Mouse (Mus musculus) right cerebral cortex, postnatal 4 days (tissue): ENCODE data around the gene Ntrk3.

Experiments
- DNase-seq: peaks from one replicate; pipeline ENCODE4 v3.0.0-alpha.2; 2022

The Ntrk3 gene

GRCm38 (mm10) chr7:78409970-78410369 lies 327.8 kb downstream of the Ntrk3 start:
- no peak for DNase-seq

DNA sequence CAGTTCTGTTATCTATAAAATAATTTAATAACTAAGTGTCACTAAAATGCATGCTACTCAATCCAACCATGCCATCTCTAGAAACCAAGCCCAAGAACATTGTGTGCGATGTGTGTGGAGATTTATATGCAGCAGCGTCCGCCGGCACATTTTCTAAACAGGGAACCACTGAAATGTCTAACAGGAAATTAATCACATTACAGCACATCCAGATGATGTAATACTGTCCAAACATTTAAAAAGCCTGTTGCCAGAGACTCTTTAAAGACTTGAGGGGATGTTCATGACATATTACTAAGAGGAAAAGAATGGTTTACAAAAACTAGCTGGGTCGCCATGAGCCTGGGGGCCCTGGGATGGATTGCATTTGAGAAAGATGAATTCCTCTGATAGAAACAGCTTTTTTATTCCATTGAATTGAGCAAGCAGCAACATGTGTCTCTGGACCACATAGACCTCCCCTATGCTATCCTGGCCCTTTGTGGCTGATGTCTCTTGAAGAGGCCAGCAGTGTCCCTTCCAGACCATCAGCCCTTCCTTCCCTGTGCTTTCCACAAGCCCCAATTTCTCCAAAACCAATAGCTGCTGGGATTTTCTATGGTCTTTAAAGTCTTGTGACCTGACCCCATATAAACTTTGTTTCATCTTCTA lies 331.0 kb downstream of the Ntrk3 start:
- DNase-seq, result no peak

- DNase-seq, result no peak
These were observed 333.3 kb downstream of the Ntrk3 start for GRCm38 (mm10) chr7:78404481-78404880.

- DNase-seq, result no peak
These were observed 335.3 kb downstream of the Ntrk3 start for GRCm38 (mm10) chr7:78402495-78402894.

DNA sequence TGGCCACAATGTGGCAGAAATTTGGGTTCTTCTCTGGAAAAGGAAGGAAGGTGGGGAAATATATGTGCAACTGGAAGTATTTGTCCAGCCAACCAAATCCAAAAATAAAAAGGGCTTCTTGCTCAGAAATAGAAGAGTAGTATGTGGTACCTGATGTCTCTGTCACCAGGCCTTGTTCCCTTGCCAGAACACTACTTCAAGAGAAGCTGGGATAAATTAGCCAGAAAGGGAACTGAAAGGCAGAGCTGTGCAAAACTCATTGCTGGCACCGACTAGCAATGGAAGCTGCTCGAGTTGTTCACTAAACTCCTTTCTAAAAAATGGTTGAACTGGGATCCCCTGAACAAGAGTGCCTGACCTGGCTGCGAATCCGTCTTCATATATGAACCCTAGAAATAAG lies 337.6 kb downstream of the Ntrk3 start:
- no peak for DNase-seq

GRCm38 (mm10) chr7:78398377-78398776 lies 339.4 kb downstream of the Ntrk3 start:
- DNase-seq, result no peak

DNA sequence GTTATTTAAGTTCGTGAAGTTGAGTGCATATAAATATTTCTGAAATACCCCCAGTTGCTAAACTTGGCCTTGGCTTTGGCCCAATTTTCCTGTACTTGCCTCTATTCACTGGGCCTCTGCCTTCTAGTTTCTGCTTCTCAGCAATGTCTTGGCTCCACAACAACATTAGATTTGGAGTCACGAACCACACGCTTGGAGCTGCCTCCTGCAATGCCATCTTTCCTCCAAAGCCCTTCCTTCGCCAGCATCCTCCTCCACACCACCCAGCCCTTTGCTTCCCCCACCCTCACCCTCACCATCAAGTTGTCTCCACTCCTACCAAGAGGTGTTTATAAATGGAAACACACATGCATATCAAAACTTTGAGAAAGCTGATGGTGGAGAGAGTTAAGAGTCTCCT lies 340.6 kb downstream of the Ntrk3 start:
- DNase-seq, result no peak

GRCm38 (mm10) chr7:78390019-78390418 lies 347.8 kb downstream of the Ntrk3 start:
- no peak for DNase-seq

GRCm38 (mm10) chr7:78388101-78388500 lies 349.7 kb downstream of the Ntrk3 start:
- DNase-seq, result no peak

GRCm38 (mm10) chr7:78385971-78386370 lies 351.8 kb downstream of the Ntrk3 start:
- DNase-seq, result no peak

DNA sequence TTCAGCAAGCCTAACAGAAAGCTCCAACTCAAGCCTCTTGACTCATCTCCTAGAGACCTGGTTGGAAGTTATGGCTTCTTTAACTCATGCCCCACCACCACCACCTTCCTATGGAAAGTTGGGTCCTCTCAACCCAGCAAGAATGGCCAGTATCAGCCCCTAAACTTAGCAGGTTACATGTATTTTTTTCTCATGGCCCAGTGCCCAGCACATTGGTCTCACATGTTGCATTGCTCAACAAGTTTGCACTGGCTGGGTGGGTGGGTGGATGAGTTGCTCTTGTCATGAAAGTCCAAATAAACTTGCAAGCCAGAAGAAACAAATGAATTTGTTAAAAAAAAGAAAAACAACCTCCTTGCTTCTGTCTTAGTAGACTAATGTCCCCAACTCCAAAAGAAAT lies 353.7 kb downstream of the Ntrk3 start:
- DNase-seq, result no peak

DNA sequence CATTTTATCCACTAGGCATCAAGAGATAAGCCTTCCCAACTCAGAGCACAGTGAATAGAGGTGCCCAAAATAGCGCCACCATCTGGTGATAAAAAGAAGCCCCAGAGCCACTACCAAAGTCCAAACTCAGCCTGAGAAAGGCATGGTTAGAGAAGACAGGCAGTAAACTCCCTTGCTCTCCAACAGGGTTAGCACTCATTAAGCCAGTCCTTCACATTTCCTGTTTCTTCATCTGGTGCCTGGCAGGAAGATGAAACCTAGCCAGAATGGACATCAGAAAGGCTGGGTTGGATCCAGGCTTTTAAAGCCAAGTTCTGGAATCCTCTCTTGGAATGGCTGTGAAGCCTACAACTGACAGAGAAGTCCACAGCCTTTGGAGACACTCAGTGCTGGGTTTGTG lies 355.7 kb downstream of the Ntrk3 start:
- DNase-seq, result no peak

- no peak for DNase-seq
These were observed 358.0 kb downstream of the Ntrk3 start for GRCm38 (mm10) chr7:78379784-78380183.

- DNase-seq, result no peak
These were observed 359.5 kb downstream of the Ntrk3 start for GRCm38 (mm10) chr7:78378306-78378705.

GRCm38 (mm10) chr7:78376875-78377274 lies 360.9 kb downstream of the Ntrk3 start:
- no peak for DNase-seq

DNA sequence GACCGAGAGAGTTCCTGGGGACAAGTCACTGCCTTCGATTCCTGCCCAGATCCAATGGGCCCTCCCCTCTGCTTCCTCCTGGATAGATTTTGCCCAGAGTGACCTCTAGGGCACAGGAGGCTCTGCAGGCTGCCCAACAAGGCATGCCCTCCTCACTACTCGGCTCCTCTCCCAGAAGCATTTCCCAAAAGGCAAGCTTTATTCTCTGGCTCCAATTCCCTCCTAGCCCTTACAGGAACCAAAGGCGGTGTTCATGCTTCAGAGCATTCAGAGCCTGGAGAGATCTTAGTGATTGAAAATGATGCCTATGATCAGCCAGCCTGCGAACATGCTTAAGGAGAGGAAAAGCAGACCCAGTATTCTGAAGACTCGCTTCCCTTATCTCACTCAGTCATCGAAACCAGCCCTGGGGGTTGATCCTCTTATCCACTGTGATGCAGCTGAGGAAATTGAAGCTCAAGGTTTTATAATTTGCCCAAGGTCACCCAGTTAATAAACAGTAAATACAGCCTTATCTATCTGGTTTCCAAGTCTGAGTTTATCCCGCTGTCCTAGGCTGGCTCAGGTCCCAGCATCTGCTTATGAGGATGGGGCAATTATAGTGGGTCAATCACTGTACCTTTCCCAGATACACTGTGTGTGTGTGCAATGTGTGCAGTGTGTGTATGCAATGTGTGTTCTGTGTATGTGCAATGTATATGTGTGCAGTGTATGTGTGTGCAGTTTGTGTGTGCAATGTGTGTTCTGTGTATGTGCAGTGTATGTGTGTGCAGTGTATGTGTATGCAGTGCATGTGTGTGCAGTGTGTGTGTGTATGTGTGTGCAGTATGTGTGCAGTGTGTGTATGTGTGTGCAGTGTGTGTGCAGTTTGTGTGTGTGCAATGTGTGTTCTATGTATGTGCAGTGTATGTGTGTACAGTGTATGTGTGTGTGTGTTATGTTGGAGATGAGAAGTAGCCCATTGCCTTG lies 376.2 kb downstream of the Ntrk3 start:
- no peak for DNase-seq

DNA sequence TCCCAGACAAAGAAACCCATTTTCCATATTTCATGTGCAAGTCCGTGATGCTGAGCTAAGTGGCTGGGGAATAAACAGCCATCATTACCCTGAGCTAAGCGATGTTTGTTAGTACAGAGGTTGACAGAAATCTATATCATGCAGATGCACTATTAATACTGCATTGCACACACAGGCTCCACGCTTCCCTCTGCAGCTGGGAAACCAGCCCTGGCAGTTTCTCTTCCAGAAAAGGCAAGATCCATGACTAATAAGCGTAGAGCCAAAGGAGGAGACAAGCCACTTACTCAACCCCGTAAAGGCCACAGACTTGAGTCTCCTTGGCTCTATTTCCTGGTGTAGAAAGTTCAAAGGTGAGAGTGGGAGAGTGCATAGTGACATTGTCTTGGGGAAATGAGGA lies 390.3 kb downstream of the Ntrk3 start:
- no peak for DNase-seq

DNA sequence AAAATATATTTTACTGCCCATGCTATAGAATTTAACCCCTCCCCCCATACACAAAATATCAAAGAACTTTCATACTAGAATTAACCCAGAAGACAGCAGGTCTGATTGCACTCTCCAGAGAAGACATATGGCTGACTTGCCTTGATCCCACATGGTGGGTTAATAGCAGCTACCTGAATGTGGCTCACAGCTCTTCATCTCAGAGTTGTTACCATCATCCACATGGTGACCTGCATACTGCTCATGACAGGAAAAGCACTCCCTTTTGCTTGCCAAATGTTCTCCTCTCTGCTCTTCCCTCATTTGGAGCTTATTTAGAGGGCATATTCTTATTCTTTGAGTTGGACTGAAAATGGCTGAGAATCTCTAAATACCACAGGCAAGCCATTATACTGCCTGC lies 404.4 kb downstream of the Ntrk3 start:
- DNase-seq, result no peak

DNA sequence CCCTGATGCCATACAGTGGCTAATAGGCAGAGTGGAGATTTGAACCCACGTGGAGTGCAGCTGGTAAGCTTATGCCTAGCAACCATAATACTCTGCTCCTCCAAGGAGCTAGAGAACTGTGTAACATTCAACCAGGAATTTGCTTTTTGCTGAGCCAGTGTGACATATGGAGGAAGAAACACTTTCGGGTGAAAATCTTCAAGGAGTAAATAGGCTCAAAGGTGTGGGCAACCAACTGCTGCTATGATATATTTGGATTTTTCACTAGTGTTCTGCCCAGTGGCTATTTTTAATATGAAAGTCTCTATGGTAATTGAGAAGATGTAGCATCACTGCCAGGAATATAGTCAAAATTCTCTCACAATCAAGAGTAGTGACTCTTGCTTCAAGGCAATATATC lies 409.5 kb downstream of the Ntrk3 start:
- DNase-seq, result no peak

GRCm38 (mm10) chr7:78326185-78326584 lies 411.6 kb downstream of the Ntrk3 start:
- DNase-seq, result no peak

- DNase-seq, result no peak
These were observed 419.2 kb downstream of the Ntrk3 start for GRCm38 (mm10) chr7:78318640-78319039.

DNA sequence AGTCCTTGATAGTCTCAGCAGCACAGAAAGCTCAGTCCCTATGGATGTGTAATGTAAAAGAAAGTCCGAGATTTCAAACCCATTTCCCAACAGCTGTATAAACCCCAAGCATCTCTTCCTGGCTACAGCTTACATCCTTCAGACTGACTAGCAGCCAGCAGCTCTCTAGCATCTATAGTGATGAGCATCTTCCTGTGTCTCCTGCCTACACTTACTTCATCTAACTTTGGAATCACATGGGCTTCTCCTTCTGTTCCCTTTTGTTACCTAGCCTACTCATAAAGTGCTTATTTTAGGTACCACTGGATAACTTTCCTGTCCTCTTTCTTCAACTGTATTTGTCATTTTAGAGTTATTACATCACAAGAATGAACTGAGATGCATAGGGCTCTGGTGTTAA lies 432.0 kb downstream of the Ntrk3 start:
- DNase-seq, result no peak

GRCm38 (mm10) chr7:78305029-78305428 lies 432.8 kb downstream of the Ntrk3 start:
- no peak for DNase-seq

GRCm38 (mm10) chr7:78297290-78297689 lies 440.5 kb downstream of the Ntrk3 start:
- no peak for DNase-seq
